Mouse (Mus musculus) liver, postnatal 0 days (tissue): ENCODE data around the gene Gadd45b.

Experiments used
- CTCF ChIP-seq: sonication (generic); IDR thresholded peaks from 2 replicates; pipeline ENCODE4 v1.5.1; 2016; ENCODE audit warnings: antibody characterized with exemption, low read depth
- EP300 ChIP-seq: IDR thresholded peaks from 2 replicates; pipeline ENCODE4 v1.6.1; 2016; ENCODE audit warnings: antibody characterized with exemption, low read depth, mild to moderate bottlenecking

DNA sequence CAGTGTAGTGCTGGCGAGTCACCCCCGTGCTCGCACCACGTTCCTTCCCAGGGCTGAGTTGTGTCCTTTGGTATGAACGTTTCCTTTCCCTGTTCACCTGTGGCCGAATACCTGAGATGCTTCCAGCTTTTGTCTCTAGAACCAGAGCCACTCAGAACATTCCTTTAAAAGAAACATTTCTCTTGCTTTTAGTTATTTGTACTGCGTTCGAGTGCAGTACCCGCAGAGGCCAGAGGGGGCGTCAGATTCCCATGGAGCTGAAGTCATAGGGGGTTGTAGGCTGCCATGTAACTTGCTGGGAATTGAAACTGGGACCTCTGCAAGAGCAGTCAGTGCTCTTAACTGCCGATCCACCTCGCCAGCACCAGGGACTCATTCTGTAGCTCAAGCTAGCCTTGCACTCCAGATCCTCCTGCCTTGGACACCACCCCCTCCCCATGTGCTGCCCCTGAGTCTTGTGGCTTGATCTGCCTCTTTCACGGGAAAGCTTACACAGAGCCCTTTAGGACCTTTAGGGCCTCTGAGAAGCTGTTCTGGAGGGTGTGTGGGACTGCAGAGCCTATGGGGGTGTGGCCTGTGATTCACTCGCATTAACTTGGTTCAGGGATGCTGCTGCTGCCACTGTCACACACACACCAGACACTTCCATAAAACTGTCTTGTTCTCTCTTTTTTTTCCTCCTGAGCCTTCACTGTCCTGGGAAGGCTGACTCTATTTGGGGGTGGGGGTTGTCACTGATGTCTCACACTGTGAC lies 17.0 kb downstream of the Gadd45b start:
- TF ChIP-seq EP300 = no peak
- peak; percentile 56 for TF ChIP-seq CTCF
